Mouse (Mus musculus): ENCODE data around the gene Patz1. TPM values are rescaled to one million over a fixed set of nuclear protein-coding genes. Genes with fewer than 3 reads are reported as not detected.

Gene Patz1
- polyA plus RNA-seq, 1 experiment from 2014 or later = 61.3 TPM

DNA sequence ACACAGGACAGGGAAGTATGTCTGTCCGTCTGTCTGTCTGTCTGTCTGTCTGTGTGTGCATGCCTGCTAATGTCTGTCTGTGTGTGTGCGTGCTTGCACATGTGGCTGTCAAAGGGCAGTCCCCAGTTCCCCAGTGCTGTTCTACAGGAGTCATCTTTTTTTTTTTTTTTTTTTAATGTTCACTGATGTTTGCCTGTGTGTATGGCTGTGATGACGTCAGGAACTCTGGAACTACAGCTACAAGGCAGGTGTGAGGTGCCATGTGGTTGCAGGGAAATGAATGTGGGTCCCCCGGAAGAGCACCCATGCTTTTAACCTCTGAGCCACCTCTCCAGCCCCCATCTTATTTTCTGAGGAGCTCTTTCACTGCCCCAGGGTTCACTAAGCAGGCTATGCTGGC, 21.2 kb downstream of the Patz1 start:
- Histone ChIP-seq H3K36me3 (ENCODE audit: insufficient read depth) (peaks cover 82% of the 10 kb centered on the region), H3K4me1 (ENCODE audit: insufficient read depth) (no peaks in the 10 kb centered on the region), H3K27me3 (ENCODE audit: insufficient read depth, low read length) (no peaks in the 10 kb centered on the region), H3K4me2 (no peak overlapping the region), H3K4me3 (ENCODE audit: low read depth, low read length) (no peak overlapping the region), H3K9me3 (ENCODE audit: low read depth, low read length) (no peaks in the 10 kb centered on the region), H3K9ac (no peak overlapping the region), H3K27ac (ENCODE audit: low read depth) (no peak overlapping the region)
- no peak for ATAC-seq (ENCODE audit: insufficient read depth)
- no peak for TF ChIP-seq CTCF (IDR thresholded peaks at IDR 0.05; ENCODE audit: low read depth)
- no peak for DNase-seq
- 83% methylated on average over 4 of the region's 4 CpGs for WGBS

DNA sequence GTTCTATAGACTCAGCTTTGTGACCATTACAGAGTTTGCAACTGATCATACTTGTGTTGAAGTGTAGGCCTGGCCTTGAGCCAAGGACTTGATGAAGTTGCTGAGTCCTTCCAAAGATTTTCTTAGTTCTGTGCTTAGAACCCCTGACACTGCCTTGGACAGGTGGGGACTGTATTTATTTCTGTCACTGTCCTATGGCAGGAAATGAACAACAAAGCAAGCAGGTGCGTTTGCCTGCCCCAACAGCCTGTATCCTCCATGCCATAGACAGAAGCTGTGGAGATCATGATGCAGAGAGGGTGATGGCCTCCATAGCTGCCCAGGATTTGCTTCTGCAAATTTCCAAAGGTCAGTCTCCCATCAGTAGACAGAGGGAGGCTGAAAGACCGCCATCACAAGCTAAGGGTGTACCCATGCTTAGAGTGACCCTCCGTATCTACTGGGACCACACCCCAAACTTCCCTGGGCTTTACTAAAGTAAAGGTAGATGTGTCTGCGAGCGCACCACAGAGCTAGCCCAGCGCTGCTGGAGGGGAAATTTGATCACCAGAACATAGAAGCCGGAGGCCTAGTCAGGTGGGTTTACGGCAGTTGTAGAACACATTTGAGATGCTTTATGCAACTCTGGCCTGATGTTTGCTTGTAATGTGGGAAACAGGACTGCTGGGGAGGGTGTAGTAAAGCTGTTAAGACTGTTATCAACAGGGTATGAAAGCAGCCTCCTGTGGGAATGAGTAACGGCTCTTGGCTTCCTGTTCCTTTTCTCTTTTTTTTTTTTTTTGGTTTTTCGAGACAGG, 22.3 kb downstream of the Patz1 start:
- no peak for ATAC-seq (ENCODE audit: insufficient read depth)
- WGBS = 88% methylated on average over 9 of the region's 10 CpGs
- DNase-seq = no peak

GRCm38 (mm10) chr11:3311586-3312347, 23.1 kb downstream of the Patz1 start:
- DNase-seq = no peak
- Histone ChIP-seq H3K4me1 (ENCODE audit: insufficient read depth) (no peaks in the 10 kb centered on the region), H3K9ac (no peak overlapping the region), H3K4me2 (no peak overlapping the region), H3K9me3 (ENCODE audit: low read depth, low read length) (no peaks in the 10 kb centered on the region), H3K4me3 (ENCODE audit: low read depth, low read length) (no peak overlapping the region), H3K36me3 (ENCODE audit: insufficient read depth) (peaks cover 63% of the 10 kb centered on the region), H3K27ac (ENCODE audit: low read depth) (no peak overlapping the region), H3K27me3 (ENCODE audit: insufficient read depth, low read length) (no peaks in the 10 kb centered on the region)
- 80% methylated on average over 9 of the region's 10 CpGs for WGBS
- TF ChIP-seq CTCF (IDR thresholded peaks at IDR 0.05; ENCODE audit: low read depth) = no peak
- no peak for ATAC-seq (ENCODE audit: insufficient read depth)

More for the DNA sequence above, 22.3 kb downstream of the Patz1 start:
- no peak overlapping the region for H3K4me2 ChIP-seq
- H3K36me3 ChIP-seq (ENCODE audit: insufficient read depth) = peaks cover 71% of the 10 kb centered on the region
- no peaks in the 10 kb centered on the region for H3K4me1 ChIP-seq (ENCODE audit: insufficient read depth)
- no peak overlapping the region for H3K9ac ChIP-seq
- H3K4me3 ChIP-seq (ENCODE audit: low read depth, low read length) = no peak overlapping the region
- H3K27ac ChIP-seq (ENCODE audit: low read depth) = no peak overlapping the region
- H3K27me3 ChIP-seq (ENCODE audit: insufficient read depth, low read length) = no peaks in the 10 kb centered on the region
- no peaks in the 10 kb centered on the region for H3K9me3 ChIP-seq (ENCODE audit: low read depth, low read length)
- no peak for TF ChIP-seq CTCF (IDR thresholded peaks at IDR 0.05; ENCODE audit: low read depth)

GRCm38 (mm10) chr11:3313294-3313693, 24.6 kb downstream of the Patz1 start:
- ATAC-seq (ENCODE audit: insufficient read depth) = no peak

DNA sequence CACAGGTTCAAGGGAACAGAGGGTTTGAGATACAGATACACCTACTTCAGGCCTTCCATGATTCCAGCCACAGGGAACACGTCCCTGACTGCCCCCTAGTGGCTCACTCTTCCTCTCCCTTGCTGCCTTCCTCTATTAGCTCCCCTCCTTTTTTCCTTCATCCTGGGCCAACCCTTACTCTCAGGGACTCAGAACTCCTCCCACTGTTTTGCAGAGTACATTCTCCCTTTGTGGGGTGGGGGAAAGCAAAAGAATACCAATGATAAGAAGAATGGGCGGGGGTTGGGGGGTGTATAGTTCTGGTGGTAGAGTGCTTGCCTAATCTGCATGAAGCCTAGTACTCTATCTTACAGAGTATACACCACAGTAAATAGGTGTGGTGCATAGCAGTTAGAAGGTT, 25.5 kb downstream of the Patz1 start:
- 33% methylated on average over 2 of the region's 2 CpGs for WGBS
- no peak overlapping the region for H3K4me3 ChIP-seq (ENCODE audit: low read depth, low read length)
- H3K27ac ChIP-seq (ENCODE audit: low read depth) = no peak overlapping the region
- TF ChIP-seq CTCF (IDR thresholded peaks at IDR 0.05; ENCODE audit: low read depth) = peak; percentile 72
- peak; percentile 74 for DNase-seq
- no peak overlapping the region for H3K4me2 ChIP-seq
- no peaks in the 10 kb centered on the region for H3K4me1 ChIP-seq (ENCODE audit: insufficient read depth)
- ATAC-seq (ENCODE audit: insufficient read depth) = peak; percentile 33
- H3K9me3 ChIP-seq (ENCODE audit: low read depth, low read length) = no peaks in the 10 kb centered on the region
- no peaks in the 10 kb centered on the region for H3K27me3 ChIP-seq (ENCODE audit: insufficient read depth, low read length)
- no peak overlapping the region for H3K9ac ChIP-seq
- peaks cover 40% of the 10 kb centered on the region for H3K36me3 ChIP-seq (ENCODE audit: insufficient read depth)

More at GRCm38 (mm10) chr11:3313294-3313693, 24.6 kb downstream of the Patz1 start:
- Histone ChIP-seq H3K36me3 (ENCODE audit: insufficient read depth) (peaks cover 48% of the 10 kb centered on the region), H3K4me3 (ENCODE audit: low read depth, low read length) (no peak overlapping the region), H3K4me1 (ENCODE audit: insufficient read depth) (no peaks in the 10 kb centered on the region), H3K4me2 (no peak overlapping the region), H3K27ac (ENCODE audit: low read depth) (no peak overlapping the region), H3K27me3 (ENCODE audit: insufficient read depth, low read length) (no peaks in the 10 kb centered on the region), H3K9ac (no peak overlapping the region), H3K9me3 (ENCODE audit: low read depth, low read length) (no peaks in the 10 kb centered on the region)
- no peak for TF ChIP-seq CTCF (IDR thresholded peaks at IDR 0.05; ENCODE audit: low read depth)
- DNase-seq = no peak
- WGBS = 84% methylated on average over 1 of the region's 1 CpGs

- ATAC-seq (ENCODE audit: insufficient read depth) (no peak), DNase-seq (no peak)
- no peaks in the 10 kb centered on the region for H3K4me1 ChIP-seq (ENCODE audit: insufficient read depth)
- H3K27ac ChIP-seq (ENCODE audit: low read depth) = no peak overlapping the region
- no peaks in the 10 kb centered on the region for H3K27me3 ChIP-seq (ENCODE audit: insufficient read depth, low read length)
- no peak overlapping the region for H3K4me2 ChIP-seq
- no peaks in the 10 kb centered on the region for H3K9me3 ChIP-seq (ENCODE audit: low read depth, low read length)
- WGBS = 85% methylated on average over 3 of the region's 3 CpGs
- H3K36me3 ChIP-seq (ENCODE audit: insufficient read depth) = peaks cover 6% of the 10 kb centered on the region; the same call in 1 of the 2 replicates
- no peak overlapping the region for H3K9ac ChIP-seq
- H3K4me3 ChIP-seq (ENCODE audit: low read depth, low read length) = no peak overlapping the region
- TF ChIP-seq CTCF (IDR thresholded peaks at IDR 0.05; ENCODE audit: low read depth) = no peak
Measured at GRCm38 (mm10) chr11:3318286-3318685, 29.6 kb downstream of the Patz1 start.

DNA sequence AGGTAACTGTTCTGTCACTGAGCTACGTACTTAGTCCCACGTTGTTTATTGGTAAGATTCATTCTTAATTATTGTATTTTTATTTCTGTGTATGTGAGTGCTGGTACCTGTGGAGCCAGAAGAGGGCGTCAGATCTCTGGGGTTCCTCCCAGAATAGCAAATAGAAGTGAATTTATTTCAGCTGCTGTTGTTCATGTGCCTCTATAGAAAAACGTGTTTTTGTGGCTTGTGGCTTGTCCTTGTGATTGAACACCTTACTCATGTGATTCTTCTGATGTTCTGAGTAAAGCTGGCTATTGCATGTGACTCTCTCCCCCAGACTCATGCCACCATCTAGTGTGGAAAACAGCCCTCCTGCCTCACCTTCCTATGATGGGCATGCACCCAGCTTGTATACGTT, 39.6 kb downstream of the Patz1 start:
- H3K36me3 ChIP-seq (ENCODE audit: insufficient read depth) = no peaks in the 10 kb centered on the region
- no peak overlapping the region for H3K27ac ChIP-seq (ENCODE audit: low read depth)
- ATAC-seq (ENCODE audit: insufficient read depth) (no peak), DNase-seq (no peak)
- no peaks in the 10 kb centered on the region for H3K27me3 ChIP-seq (ENCODE audit: insufficient read depth, low read length)
- H3K9ac ChIP-seq = no peak overlapping the region
- no peak overlapping the region for H3K4me2 ChIP-seq
- peak; percentile 9; the same call in 1 of the 2 replicates for TF ChIP-seq CTCF (IDR thresholded peaks at IDR 0.05; ENCODE audit: low read depth)
- no peaks in the 10 kb centered on the region for H3K9me3 ChIP-seq (ENCODE audit: low read depth, low read length)
- 76% methylated on average over 5 of the region's 5 CpGs for WGBS
- 0 out of 2 replicates have a peak, but pooled peaks cover 12% of the 10 kb centered on the region for H3K4me1 ChIP-seq (ENCODE audit: insufficient read depth)
- H3K4me3 ChIP-seq (ENCODE audit: low read depth, low read length) = no peak overlapping the region
